Mouse (Mus musculus): Measurements from ENCODE around the gene Tent4a. TPM values are rescaled to one million over a fixed set of nuclear protein-coding genes. Genes with fewer than 3 reads are reported as not detected.
A peak's percentile ranks its signal among the peaks of the same experiment; 100 is the strongest.

The Tent4a gene
- polyA plus RNA-seq, 1 experiment from 2014 or later = 8.8 TPM

DNA sequence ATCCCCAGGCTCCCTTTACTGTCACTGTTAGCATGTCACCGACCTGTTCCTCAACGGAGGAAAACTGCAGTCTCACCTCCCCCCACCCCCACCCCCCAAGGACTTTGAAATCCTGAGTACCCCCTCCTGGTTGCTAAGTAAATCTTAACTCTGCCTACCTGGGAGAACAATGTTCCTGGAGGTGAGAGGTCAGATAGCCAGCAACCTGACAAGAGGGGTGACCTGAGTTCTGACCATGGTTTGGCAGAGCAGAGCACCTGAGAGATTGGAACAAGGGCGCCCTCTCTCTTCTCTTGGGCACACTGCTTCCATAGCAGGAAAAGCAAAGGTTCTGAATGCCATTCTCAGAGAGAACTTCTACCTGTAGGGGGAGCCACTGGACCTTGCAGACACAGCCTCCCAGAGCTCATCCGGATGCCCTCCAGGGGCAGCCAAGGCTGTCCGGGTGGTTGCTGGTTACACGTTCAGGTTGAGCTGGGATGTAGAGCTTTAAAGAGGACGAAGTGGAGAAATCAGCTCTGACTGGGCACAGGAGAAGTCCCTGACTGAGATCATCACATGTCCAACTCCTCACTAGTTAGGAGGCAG is 41.4 kb downstream of the Tent4a start:
- peaks cover 5% of the 10 kb centered on the region; the same call in 1 of the 2 replicates for H3K27me3 ChIP-seq (replicated peaks; ENCODE audit: control insufficient read depth, insufficient read depth, low read length)
- H3K36me3 ChIP-seq (ENCODE audit: control insufficient read depth, insufficient read depth, low read length) = peaks cover 16% of the 10 kb centered on the region
- H3K4me3 ChIP-seq (ENCODE audit: low read depth, low read length) = no peak overlapping the region
- H3K9ac ChIP-seq (ENCODE audit: low read length) = no peak overlapping the region
- H3K4me1 ChIP-seq (ENCODE audit: control insufficient read depth, insufficient read depth, low read length) = no peaks in the 10 kb centered on the region
- no peak overlapping the region for H3K27ac ChIP-seq (ENCODE audit: low read depth, low read length)
- no peak overlapping the region for H3K4me2 ChIP-seq (ENCODE audit: low read length)
- ATAC-seq = no peak
- 29% methylated on average over 7 of the region's 7 CpGs for WGBS
- peak; percentile 58 for DNase-seq (ENCODE audit: low spot score)
- no peaks in the 10 kb centered on the region for H3K9me3 ChIP-seq (replicated peaks; ENCODE audit: control insufficient read depth, low read length)

GRCm38 (mm10) chr13:69489777-69490176 is 44.6 kb downstream of the Tent4a start:
- DNase-seq (ENCODE audit: low spot score) = no peak
- H3K27ac ChIP-seq (ENCODE audit: low read depth, low read length) = no peak overlapping the region
- no peak overlapping the region for H3K9ac ChIP-seq (ENCODE audit: low read length)
- WGBS = 84% methylated on average over 9 of the region's 9 CpGs
- H3K4me2 ChIP-seq (ENCODE audit: low read length) = no peak overlapping the region
- no peaks in the 10 kb centered on the region for H3K9me3 ChIP-seq (replicated peaks; ENCODE audit: control insufficient read depth, low read length)
- no peak for ATAC-seq
- no peaks in the 10 kb centered on the region for H3K4me1 ChIP-seq (ENCODE audit: control insufficient read depth, insufficient read depth, low read length)
- H3K36me3 ChIP-seq (ENCODE audit: control insufficient read depth, insufficient read depth, low read length) = no peaks in the 10 kb centered on the region
- H3K27me3 ChIP-seq (replicated peaks; ENCODE audit: control insufficient read depth, insufficient read depth, low read length) = peaks cover 16% of the 10 kb centered on the region
- no peak overlapping the region for H3K4me3 ChIP-seq (ENCODE audit: low read depth, low read length)

GRCm38 (mm10) chr13:69488565-69489255 is 45.7 kb downstream of the Tent4a start:
- Histone ChIP-seq H3K27ac (ENCODE audit: low read depth, low read length) (no peak overlapping the region), H3K4me2 (ENCODE audit: low read length) (no peak overlapping the region; the same call in 1 of the 2 replicates), H3K4me3 (ENCODE audit: low read depth, low read length) (no peak overlapping the region), H3K9ac (ENCODE audit: low read length) (no peak overlapping the region), H3K36me3 (ENCODE audit: control insufficient read depth, insufficient read depth, low read length) (no peaks in the 10 kb centered on the region), H3K27me3 (replicated peaks; ENCODE audit: control insufficient read depth, insufficient read depth, low read length) (peaks cover 24% of the 10 kb centered on the region), H3K4me1 (ENCODE audit: control insufficient read depth, insufficient read depth, low read length) (no peaks in the 10 kb centered on the region), H3K9me3 (replicated peaks; ENCODE audit: control insufficient read depth, low read length) (no peaks in the 10 kb centered on the region)
- 38% methylated on average over 13 of the region's 13 CpGs for WGBS
- DNase-seq (ENCODE audit: low spot score) (no peak), ATAC-seq (no peak)

- Histone ChIP-seq H3K9ac (ENCODE audit: low read length) (peak overlapping the region; percentile 35), H3K36me3 (ENCODE audit: control insufficient read depth, insufficient read depth, low read length) (no peaks in the 10 kb centered on the region), H3K27me3 (replicated peaks; ENCODE audit: control insufficient read depth, insufficient read depth, low read length) (peaks cover 24% of the 10 kb centered on the region), H3K4me3 (ENCODE audit: low read depth, low read length) (peak overlapping the region; percentile 20), H3K9me3 (replicated peaks; ENCODE audit: control insufficient read depth, low read length) (no peaks in the 10 kb centered on the region), H3K4me1 (ENCODE audit: control insufficient read depth, insufficient read depth, low read length) (no peaks in the 10 kb centered on the region), H3K27ac (ENCODE audit: low read depth, low read length) (no peak overlapping the region), H3K4me2 (ENCODE audit: low read length) (peak overlapping the region; percentile 47)
- ATAC-seq (0 out of 2 replicates have a peak, but pooled peaks have one; percentile 13), DNase-seq (ENCODE audit: low spot score) (peak; percentile 24)
- 1% methylated on average over 26 of the region's 26 CpGs for WGBS
Measured at GRCm38 (mm10) chr13:69487611-69488275, 46.7 kb downstream of the Tent4a start.

- no peak for ATAC-seq
- no peaks in the 10 kb centered on the region for H3K4me1 ChIP-seq (ENCODE audit: control insufficient read depth, insufficient read depth, low read length)
- no peak for DNase-seq (ENCODE audit: low spot score)
- no peak overlapping the region for H3K4me3 ChIP-seq (ENCODE audit: low read depth, low read length)
- H3K36me3 ChIP-seq (ENCODE audit: control insufficient read depth, insufficient read depth, low read length) = no peaks in the 10 kb centered on the region
- WGBS = 85% methylated on average over 7 of the region's 7 CpGs
- H3K9me3 ChIP-seq (replicated peaks; ENCODE audit: control insufficient read depth, low read length) = no peaks in the 10 kb centered on the region
- H3K27me3 ChIP-seq (replicated peaks; ENCODE audit: control insufficient read depth, insufficient read depth, low read length) = peaks cover 24% of the 10 kb centered on the region
- H3K27ac ChIP-seq (ENCODE audit: low read depth, low read length) = no peak overlapping the region
- H3K4me2 ChIP-seq (ENCODE audit: low read length) = no peak overlapping the region; the same call in 1 of the 2 replicates
- H3K9ac ChIP-seq (ENCODE audit: low read length) = no peak overlapping the region
Measured at GRCm38 (mm10) chr13:69487108-69487507, 47.3 kb downstream of the Tent4a start.

GRCm38 (mm10) chr13:69485833-69486232 is 48.6 kb downstream of the Tent4a start:
- ATAC-seq (no peak), DNase-seq (ENCODE audit: low spot score) (no peak)
- no peak overlapping the region for H3K4me2 ChIP-seq (ENCODE audit: low read length)
- H3K27me3 ChIP-seq (replicated peaks; ENCODE audit: control insufficient read depth, insufficient read depth, low read length) = peaks cover 32% of the 10 kb centered on the region
- no peak overlapping the region for H3K9ac ChIP-seq (ENCODE audit: low read length)
- no peaks in the 10 kb centered on the region for H3K36me3 ChIP-seq (ENCODE audit: control insufficient read depth, insufficient read depth, low read length)
- H3K4me3 ChIP-seq (ENCODE audit: low read depth, low read length) = no peak overlapping the region
- peaks cover 10% of the 10 kb centered on the region; the same call in 1 of the 2 replicates for H3K4me1 ChIP-seq (ENCODE audit: control insufficient read depth, insufficient read depth, low read length)
- no peaks in the 10 kb centered on the region for H3K9me3 ChIP-seq (replicated peaks; ENCODE audit: control insufficient read depth, low read length)
- WGBS = 73% methylated on average over 7 of the region's 7 CpGs
- H3K27ac ChIP-seq (ENCODE audit: low read depth, low read length) = no peak overlapping the region

DNA sequence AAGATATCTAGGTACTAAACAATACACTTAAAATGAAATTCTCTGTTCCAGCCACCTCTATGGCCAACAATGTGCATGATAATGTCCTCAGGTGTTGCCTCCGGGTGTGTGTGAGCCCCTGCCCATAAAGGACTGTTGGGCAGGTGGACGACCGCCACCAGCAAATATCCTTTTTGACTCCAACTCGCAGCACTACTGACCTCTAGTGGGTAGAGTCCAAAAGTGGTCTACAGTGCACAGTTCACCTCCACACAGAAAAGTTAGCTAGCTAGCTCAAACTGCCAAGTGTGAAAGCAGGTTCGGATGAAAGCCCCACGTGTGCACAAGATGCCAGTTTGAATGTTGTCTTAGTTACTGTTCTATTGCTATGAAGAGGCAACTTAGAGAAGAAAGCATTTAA is 49.1 kb downstream of the Tent4a start:
- WGBS = 13% methylated on average over 6 of the region's 6 CpGs
- Histone ChIP-seq H3K4me2 (ENCODE audit: low read length) (no peak overlapping the region), H3K4me1 (ENCODE audit: control insufficient read depth, insufficient read depth, low read length) (peaks cover 10% of the 10 kb centered on the region; the same call in 1 of the 2 replicates), H3K36me3 (ENCODE audit: control insufficient read depth, insufficient read depth, low read length) (no peaks in the 10 kb centered on the region), H3K27me3 (replicated peaks; ENCODE audit: control insufficient read depth, insufficient read depth, low read length) (peaks cover 32% of the 10 kb centered on the region), H3K9me3 (replicated peaks; ENCODE audit: control insufficient read depth, low read length) (no peaks in the 10 kb centered on the region), H3K9ac (ENCODE audit: low read length) (no peak overlapping the region), H3K4me3 (ENCODE audit: low read depth, low read length) (no peak overlapping the region), H3K27ac (ENCODE audit: low read depth, low read length) (no peak overlapping the region)
- DNase-seq (ENCODE audit: low spot score) (peak; percentile 65), ATAC-seq (no peak)

GRCm38 (mm10) chr13:69482751-69483150 is 51.7 kb downstream of the Tent4a start:
- peaks cover 10% of the 10 kb centered on the region; the same call in 1 of the 2 replicates for H3K4me1 ChIP-seq (ENCODE audit: control insufficient read depth, insufficient read depth, low read length)
- DNase-seq (ENCODE audit: low spot score) = peak; percentile 50
- H3K36me3 ChIP-seq (ENCODE audit: control insufficient read depth, insufficient read depth, low read length) = no peaks in the 10 kb centered on the region
- H3K4me2 ChIP-seq (ENCODE audit: low read length) = peak overlapping the region; percentile 61
- WGBS = 43% methylated on average over 8 of the region's 8 CpGs
- no peak overlapping the region for H3K9ac ChIP-seq (ENCODE audit: low read length)
- peaks cover 27% of the 10 kb centered on the region; the same call in 1 of the 2 replicates for H3K27me3 ChIP-seq (replicated peaks; ENCODE audit: control insufficient read depth, insufficient read depth, low read length)
- H3K4me3 ChIP-seq (ENCODE audit: low read depth, low read length) = no peak overlapping the region
- no peak overlapping the region for H3K27ac ChIP-seq (ENCODE audit: low read depth, low read length)
- no peak for ATAC-seq
- no peaks in the 10 kb centered on the region for H3K9me3 ChIP-seq (replicated peaks; ENCODE audit: control insufficient read depth, low read length)

Data from forebrain, embryonic 14.5 days (tissue).